Mouse (Mus musculus) midbrain, embryonic 12.5 days (tissue): ENCODE measurements around the gene Dph5. TPM values are rescaled to one million over a fixed set of nuclear protein-coding genes. Genes with fewer than 3 reads are reported as not detected.

Experiments used
- ATAC-seq: fragments of 200-750 bp; cut with Nextera tagmentation; 2 replicates; pipeline ENCODE4 v1.8.0; 2017; ENCODE audit warnings: low read depth, moderate TSS enrichment, moderate library complexity; ENCODE audit not compliant: low FRiP score
- H3K27ac ChIP-seq: fragments of 300-500 bp; sonication (generic); replicated peaks from 2 replicates; pipeline ENCODE4 v1.5.1; 2016; ENCODE audit warnings: mild to moderate bottlenecking
- H3K27me3 ChIP-seq: fragments of 300-500 bp; sonication (generic); 2 replicates; pipeline ENCODE4 v1.6.1; 2016; ENCODE audit warnings: mild to moderate bottlenecking
- H3K36me3 ChIP-seq: fragments of 300-500 bp; sonication (generic); 2 replicates; pipeline ENCODE4 v1.6.1; 2016
- H3K4me1 ChIP-seq: fragments of 300-500 bp; sonication (generic); 2 replicates; pipeline ENCODE4 v1.6.1; 2016
- H3K4me2 ChIP-seq: fragments of 300-500 bp; sonication (generic); replicated peaks from 2 replicates; pipeline ENCODE4 v1.6.1; 2016; ENCODE audit warnings: mild to moderate bottlenecking, moderate library complexity
- H3K4me3 ChIP-seq: fragments of 300-500 bp; sonication (generic); 2 replicates; pipeline ENCODE4 v1.5.1; 2016; ENCODE audit warnings: mild to moderate bottlenecking
- H3K9ac ChIP-seq: fragments of 300-500 bp; sonication (generic); replicated peaks from 2 replicates; pipeline ENCODE4 v1.6.1; 2016; ENCODE audit warnings: mild to moderate bottlenecking, moderate library complexity
- H3K9me3 ChIP-seq: fragments of 300-500 bp; sonication (generic); 2 replicates; pipeline ENCODE4 v1.6.1; 2016; ENCODE audit warnings: mild to moderate bottlenecking
- WGBS: fragments of 180-500 bp; shearing (Covaris S2); methylation state at CpG from one replicate; pipeline ENCODE4 v1.1.7; 2016; 5-methylcytosine and 5-hydroxymethylcytosine counted together
- polyA plus RNA-seq: library from polyadenylated mRNA; unstranded; fragments of >200 nt; fragmentation: Nextera tagmentation; extraction: Ambion mirVana; gene quantifications from 2 replicates; pipeline ENCODE4 v1.2.1, GENCODE M21; 2016

Gene Dph5
- polyA plus RNA-seq = 26.5 and 26.8 TPM in 2 replicates

DNA sequence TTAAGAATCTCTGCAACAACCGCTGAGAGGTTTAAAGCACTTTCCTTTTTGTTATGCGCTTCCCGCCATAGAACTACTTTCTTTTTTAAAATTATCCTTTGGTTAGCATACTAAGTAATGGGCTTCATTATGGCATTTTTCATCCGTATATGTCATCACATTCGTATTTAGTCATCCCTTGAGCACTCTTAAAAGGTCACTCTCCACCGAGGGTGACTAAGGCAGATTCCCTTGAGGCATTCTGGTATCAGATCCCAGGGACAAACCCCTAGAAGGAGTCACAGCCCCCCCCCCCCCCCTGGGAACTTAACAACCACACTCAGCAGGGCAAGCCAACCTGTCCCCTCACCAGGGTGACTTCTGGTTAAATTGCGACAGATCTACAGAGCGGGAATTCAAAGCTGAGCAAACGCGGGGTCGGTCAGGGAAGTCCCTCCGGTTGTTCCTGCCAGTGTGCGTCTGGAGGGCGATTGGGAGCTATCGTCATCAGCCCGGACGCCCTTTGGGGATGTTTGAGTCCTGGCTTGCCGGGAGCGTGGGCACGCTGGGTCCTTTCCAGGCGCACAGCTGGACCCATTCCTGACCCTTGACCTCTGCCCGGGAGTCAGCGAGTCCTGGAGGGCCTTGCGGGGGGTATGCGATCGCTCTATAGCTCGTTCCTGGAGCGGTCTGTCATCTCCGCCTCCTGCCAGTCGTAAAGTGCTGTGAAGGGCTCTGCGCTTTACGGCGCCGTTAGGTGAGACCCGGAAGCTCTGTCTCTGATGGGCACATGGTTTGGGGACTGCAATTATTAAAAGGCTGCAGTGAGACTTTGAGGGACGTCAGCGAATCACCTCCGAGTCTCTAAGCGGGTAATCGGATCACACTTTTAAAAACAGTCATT lies at the start of gene Dph5:
Gene Dph5, plus strand, starts transcription at position 411 of the 883 bp plus-strand sequence.
- peak within 1 kb of the TSS; percentile 78 for H3K4me2 ChIP-seq
- H3K27me3 ChIP-seq = no peaks in the 10 kb centered on the region
- peaks cover 5% of the 10 kb centered on the region; the same call in 1 of the 2 replicates for H3K4me1 ChIP-seq
- peak within 1 kb of the TSS; percentile 80 for H3K4me3 ChIP-seq
- no peaks in the 10 kb centered on the region for H3K36me3 ChIP-seq
- H3K27ac ChIP-seq = peak within 1 kb of the TSS; percentile 79
- ATAC-seq = peak; percentile 95
- no peaks in the 10 kb centered on the region for H3K9me3 ChIP-seq
- H3K9ac ChIP-seq = peak within 1 kb of the TSS; percentile 78
- WGBS = 1% methylated on average over 40 of the region's 40 CpGs

DNA sequence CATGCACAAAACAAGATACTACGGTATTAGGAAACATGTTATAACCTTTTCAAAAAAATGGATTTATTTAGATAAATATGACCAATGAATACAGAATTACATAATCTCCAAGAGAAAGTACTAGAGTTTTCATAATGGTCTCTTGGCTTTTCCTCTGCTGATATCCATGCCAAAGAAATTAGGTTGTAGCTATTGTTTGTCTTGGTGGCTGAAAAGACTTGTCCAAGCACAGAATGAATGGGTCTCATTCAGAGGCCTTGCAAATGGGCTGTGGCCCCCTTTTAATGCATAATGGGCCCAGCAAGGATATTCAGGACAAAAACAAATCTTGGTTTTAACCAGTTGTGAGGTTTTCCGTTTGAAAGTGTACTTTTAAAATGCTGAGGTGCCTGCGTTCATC lies 43.1 kb upstream of the Dph5 start:
- Histone ChIP-seq H3K4me1 (peaks cover 10% of the 10 kb centered on the region; the same call in 1 of the 2 replicates), H3K4me3 (no peak overlapping the region), H3K9ac (no peak overlapping the region), H3K27me3 (no peaks in the 10 kb centered on the region), H3K9me3 (no peaks in the 10 kb centered on the region), H3K4me2 (no peak overlapping the region), H3K36me3 (no peaks in the 10 kb centered on the region), H3K27ac (no peak overlapping the region)
- WGBS = 41% methylated on average over 3 of the region's 3 CpGs
- ATAC-seq = no peak

- no peak overlapping the region for H3K9ac ChIP-seq
- WGBS = 73% methylated on average over 5 of the region's 5 CpGs
- no peaks in the 10 kb centered on the region for H3K9me3 ChIP-seq
- no peak overlapping the region for H3K4me3 ChIP-seq
- peaks cover 10% of the 10 kb centered on the region; the same call in 1 of the 2 replicates for H3K4me1 ChIP-seq
- ATAC-seq = no peak
- no peak overlapping the region for H3K27ac ChIP-seq
- no peaks in the 10 kb centered on the region for H3K27me3 ChIP-seq
- no peak overlapping the region for H3K4me2 ChIP-seq
- no peaks in the 10 kb centered on the region for H3K36me3 ChIP-seq
Measured at GRCm38 (mm10) chr3:115845032-115845618, 42.5 kb upstream of the Dph5 start.

- Histone ChIP-seq H3K4me1 (peaks cover 10% of the 10 kb centered on the region; the same call in 1 of the 2 replicates), H3K27me3 (no peaks in the 10 kb centered on the region), H3K4me3 (no peak overlapping the region), H3K9ac (no peak overlapping the region), H3K36me3 (no peaks in the 10 kb centered on the region), H3K4me2 (no peak overlapping the region), H3K27ac (no peak overlapping the region), H3K9me3 (no peaks in the 10 kb centered on the region)
- no peak for ATAC-seq
- 55% methylated on average over 1 of the region's 1 CpGs for WGBS
Measured at GRCm38 (mm10) chr3:115845724-115846123, 41.9 kb upstream of the Dph5 start.

DNA sequence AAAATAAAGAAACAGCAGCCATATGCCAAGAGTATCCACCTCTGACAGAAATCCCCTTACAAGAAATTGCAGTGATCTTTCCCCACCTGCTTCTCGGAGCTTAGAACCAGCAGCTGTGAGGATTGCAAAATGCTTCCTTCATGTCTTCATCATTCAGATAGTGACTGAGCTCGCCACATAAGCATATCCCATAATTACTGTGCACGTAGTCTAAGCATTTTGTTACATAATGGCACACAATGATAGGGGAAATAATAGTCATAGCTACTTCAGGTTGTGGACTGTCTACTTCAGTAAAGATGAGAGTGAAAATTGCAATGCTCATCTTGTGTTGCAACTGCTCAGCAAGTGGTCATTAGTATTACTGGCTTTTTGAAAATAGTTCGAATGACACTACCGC lies 41.5 kb upstream of the Dph5 start:
- WGBS = 82% methylated on average over 5 of the region's 5 CpGs
- Histone ChIP-seq H3K36me3 (no peaks in the 10 kb centered on the region), H3K4me2 (no peak overlapping the region), H3K9me3 (no peaks in the 10 kb centered on the region), H3K4me1 (peaks cover 10% of the 10 kb centered on the region; the same call in 1 of the 2 replicates), H3K9ac (no peak overlapping the region), H3K27ac (no peak overlapping the region), H3K4me3 (no peak overlapping the region), H3K27me3 (no peaks in the 10 kb centered on the region)
- ATAC-seq = no peak

- Histone ChIP-seq H3K4me3 (no peak overlapping the region), H3K27ac (no peak overlapping the region), H3K4me2 (no peak overlapping the region), H3K4me1 (peaks cover 10% of the 10 kb centered on the region; the same call in 1 of the 2 replicates), H3K36me3 (no peaks in the 10 kb centered on the region), H3K9me3 (no peaks in the 10 kb centered on the region), H3K9ac (no peak overlapping the region), H3K27me3 (no peaks in the 10 kb centered on the region)
- ATAC-seq = no peak
- WGBS = 87% methylated on average over 11 of the region's 11 CpGs
Measured at GRCm38 (mm10) chr3:115848686-115849480, 38.8 kb upstream of the Dph5 start.

DNA sequence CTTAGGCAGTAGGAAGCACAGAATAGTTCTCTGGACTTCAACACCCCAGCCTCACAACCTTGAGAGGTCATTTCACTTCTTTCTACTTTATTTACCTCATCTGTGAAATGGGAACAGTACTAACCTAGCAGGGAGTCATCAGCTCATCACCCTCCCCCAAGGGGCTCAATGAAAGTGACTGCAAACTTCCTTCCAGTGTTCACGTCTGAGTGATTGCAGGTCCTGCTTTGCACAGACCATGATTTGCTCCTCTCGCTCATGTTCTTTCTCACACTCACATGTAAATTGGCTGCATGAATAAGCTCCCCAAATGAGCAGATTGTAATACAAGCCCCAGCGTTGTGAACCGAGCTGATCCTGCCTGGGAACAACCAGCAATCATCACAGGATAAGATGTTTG lies 36.7 kb upstream of the Dph5 start:
- no peak overlapping the region for H3K4me3 ChIP-seq
- H3K27ac ChIP-seq = no peak overlapping the region
- H3K36me3 ChIP-seq = no peaks in the 10 kb centered on the region
- H3K27me3 ChIP-seq = no peaks in the 10 kb centered on the region
- ATAC-seq = no peak
- 75% methylated on average over 4 of the region's 4 CpGs for WGBS
- H3K4me2 ChIP-seq = no peak overlapping the region
- H3K9me3 ChIP-seq = no peaks in the 10 kb centered on the region
- H3K4me1 ChIP-seq = peaks cover 6% of the 10 kb centered on the region; the same call in 1 of the 2 replicates
- H3K9ac ChIP-seq = no peak overlapping the region

DNA sequence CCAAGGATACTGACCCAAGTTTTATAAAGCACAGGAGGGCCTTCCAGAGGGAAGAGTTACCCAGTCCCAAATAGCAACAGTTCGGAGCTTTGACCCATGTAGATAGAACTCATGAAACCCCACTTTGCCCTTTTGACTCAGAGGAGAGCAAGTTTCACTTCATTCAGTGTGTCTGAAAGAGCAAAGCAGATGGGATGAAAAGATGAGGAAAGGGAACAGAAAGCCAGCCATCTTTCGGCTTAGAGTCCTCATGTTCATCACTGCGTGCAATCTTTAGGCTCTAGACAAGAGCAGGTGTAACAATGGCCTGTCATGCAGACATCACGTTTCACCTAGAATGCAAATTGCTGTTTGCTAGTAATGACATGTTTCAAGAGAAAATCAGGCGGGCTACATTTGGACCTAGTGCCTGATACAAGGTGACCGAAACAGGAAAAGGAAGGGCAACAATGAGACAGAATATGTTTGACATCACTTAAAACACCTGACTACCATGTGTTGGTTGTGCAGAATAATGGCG lies 32.9 kb upstream of the Dph5 start:
- H3K4me1 ChIP-seq = peaks cover 25% of the 10 kb centered on the region

GRCm38 (mm10) chr3:115855576-115855975 lies 32.1 kb upstream of the Dph5 start:
- WGBS = 52% methylated on average over 10 of the region's 10 CpGs
- Histone ChIP-seq H3K9me3 (no peaks in the 10 kb centered on the region), H3K27me3 (no peaks in the 10 kb centered on the region), H3K9ac (no peak overlapping the region), H3K4me2 (no peak overlapping the region), H3K4me1 (peaks cover 25% of the 10 kb centered on the region), H3K36me3 (no peaks in the 10 kb centered on the region), H3K27ac (no peak overlapping the region), H3K4me3 (no peak overlapping the region)
- no peak for ATAC-seq

More for the DNA sequence above, 32.9 kb upstream of the Dph5 start:
- H3K27me3 ChIP-seq = no peaks in the 10 kb centered on the region
- no peak for ATAC-seq
- H3K9me3 ChIP-seq = no peaks in the 10 kb centered on the region
- no peak overlapping the region for H3K27ac ChIP-seq
- WGBS = 90% methylated on average over 7 of the region's 7 CpGs
- H3K4me3 ChIP-seq = no peak overlapping the region
- no peak overlapping the region for H3K4me2 ChIP-seq
- H3K9ac ChIP-seq = no peak overlapping the region
- H3K36me3 ChIP-seq = no peaks in the 10 kb centered on the region

- Histone ChIP-seq H3K4me1 (peaks cover 25% of the 10 kb centered on the region), H3K9me3 (no peaks in the 10 kb centered on the region), H3K27ac (0 out of 2 replicates have a peak overlapping the region, but pooled peaks have one; percentile 49), H3K4me3 (no peak overlapping the region), H3K36me3 (no peaks in the 10 kb centered on the region), H3K4me2 (no peak overlapping the region; the same call in 1 of the 2 replicates), H3K27me3 (no peaks in the 10 kb centered on the region), H3K9ac (no peak overlapping the region)
- ATAC-seq = peak; percentile 60
- WGBS = 7% methylated on average over 8 of the region's 8 CpGs
Measured at GRCm38 (mm10) chr3:115856484-115857022, 31.1 kb upstream of the Dph5 start.

- 68% methylated on average over 10 of the region's 10 CpGs for WGBS
- ATAC-seq = no peak
- H3K4me3 ChIP-seq = no peak overlapping the region
- H3K36me3 ChIP-seq = no peaks in the 10 kb centered on the region
- no peak overlapping the region for H3K9ac ChIP-seq
- no peaks in the 10 kb centered on the region for H3K27me3 ChIP-seq
- no peaks in the 10 kb centered on the region for H3K9me3 ChIP-seq
- H3K27ac ChIP-seq = no peak overlapping the region
- H3K4me2 ChIP-seq = no peak overlapping the region
- peaks cover 25% of the 10 kb centered on the region for H3K4me1 ChIP-seq
Measured at GRCm38 (mm10) chr3:115857436-115857835, 30.2 kb upstream of the Dph5 start.
